11 mouse cellular contexts compared by ENCODE assay signal in the genomic region with DNA sequence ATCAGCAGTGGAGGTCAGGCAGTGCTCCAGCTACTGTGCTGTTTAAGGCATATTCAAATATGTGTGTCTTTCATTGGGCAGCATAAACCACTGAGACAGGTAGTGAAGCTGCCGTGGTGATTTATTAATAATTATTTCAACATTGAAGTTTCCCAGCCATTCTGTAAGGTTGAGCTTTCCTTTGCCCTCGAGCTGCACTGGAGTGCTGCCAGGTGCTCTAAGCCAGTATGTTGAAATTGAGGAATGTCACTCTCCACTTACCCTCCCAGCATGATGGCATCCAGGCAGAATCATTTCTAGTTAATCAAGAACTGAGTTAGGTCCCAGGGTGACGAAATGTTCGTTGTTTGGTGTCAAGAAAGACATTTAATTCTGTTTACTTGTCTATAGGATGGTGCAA. TPM values are rescaled to one million over a fixed set of nuclear protein-coding genes. Genes with fewer than 3 reads are reported as not detected.
DNase-seq lines count a peak whose midpoint lies in the region; ATAC-seq lines count a peak whose summit lies in the region.
"Had no signal": no experiment of that assay in that cellular context is flagged by ENCODE, and none has a peak within 500 bp of the region (broad histone marks: within the 10 kb centered on the region; RNA-seq: fewer than 3 reads in every experiment).

No protein-coding gene starts in this region.

- H3K27me3 ChIP-seq in kidney, embryonic 14.5 days (ENCODE audit: control insufficient read depth, insufficient read depth, low read length): no peaks in the 10 kb centered on the region
- no peaks in the 10 kb centered on the region for H3K27me3 ChIP-seq in kidney, embryonic 15.5 days
- H3K27me3 ChIP-seq: forebrain, embryonic 12.5 days; hindbrain, embryonic 13.5 days had no signal

- no peak for ATAC-seq in kidney, embryonic 14.5 days (ENCODE audit: low FRiP score, low TSS enrichment)
- no peak for ATAC-seq in kidney, embryonic 15.5 days (replicated peaks; ENCODE audit: low FRiP score)

- H3K4me2 ChIP-seq in kidney, embryonic 14.5 days (replicated peaks; ENCODE audit: low read depth, low read length): no peak overlapping the region
- H3K4me2 ChIP-seq in kidney, embryonic 15.5 days: no peak overlapping the region
- H3K4me2 ChIP-seq: forebrain, embryonic 12.5 days; hindbrain, embryonic 13.5 days had no signal

- no peaks in the 10 kb centered on the region for H3K9me3 ChIP-seq in kidney, embryonic 14.5 days (ENCODE audit: control insufficient read depth, low read length)
- no peaks in the 10 kb centered on the region for H3K9me3 ChIP-seq in kidney, embryonic 15.5 days (replicated peaks)
- H3K9me3 ChIP-seq: forebrain, embryonic 12.5 days had no signal

- 49% methylated on average over 4 of the region's 4 CpGs for WGBS in kidney, embryonic 14.5 days
- 48% methylated on average over 4 of the region's 4 CpGs for whole genome bisulfite sequencing in kidney, embryonic 15.5 days

- H3K27ac ChIP-seq in kidney, embryonic 14.5 days (ENCODE audit: low read depth, low read length): no peak overlapping the region
- peak overlapping the region; percentile 22; the same call in 1 of the 2 replicates for H3K27ac ChIP-seq in kidney, embryonic 15.5 days
- H3K27ac ChIP-seq: forebrain, embryonic 12.5 days; hindbrain, embryonic 13.5 days had no signal

- no peak overlapping the region for H3K9ac ChIP-seq in kidney, embryonic 14.5 days (ENCODE audit: low read depth, low read length)
- no peak overlapping the region for H3K9ac ChIP-seq in kidney, embryonic 15.5 days
- H3K9ac ChIP-seq: forebrain, embryonic 12.5 days; hindbrain, embryonic 13.5 days had no signal

- 0 out of 2 replicates have a peak, but pooled peaks cover 3% of the 10 kb centered on the region for H3K4me1 ChIP-seq in kidney, embryonic 14.5 days (ENCODE audit: control insufficient read depth, insufficient read depth, low read length)
- 0 out of 2 replicates have a peak, but pooled peaks cover 6% of the 10 kb centered on the region for H3K4me1 ChIP-seq in kidney, embryonic 15.5 days
- H3K4me1 ChIP-seq: forebrain, embryonic 12.5 days had no signal

- peak; percentile 80 for DNase-seq in kidney, adult 11 months
- peak; percentile 81 for DNase-seq in adrenal gland, postnatal 14 days
- DNase-seq in lung, postnatal 14 days: peak; percentile 64
- no peak for DNase-seq in frontal cortex, adult 2 months (ENCODE audit: extremely low spot score in 1 of 2, low spot score in 1 of 2)
- no peak for DNase-seq in urinary bladder, postnatal 4 days (ENCODE audit: low spot score in 2 of 2)
- DNase-seq: spleen, adult 18-20 months; thymus, postnatal 25 days had no signal

- H3K36me3 ChIP-seq in kidney, embryonic 14.5 days (ENCODE audit: control insufficient read depth, insufficient read depth, low read length): no peaks in the 10 kb centered on the region
- no peaks in the 10 kb centered on the region for H3K36me3 ChIP-seq in kidney, embryonic 15.5 days
- H3K36me3 ChIP-seq: forebrain, embryonic 12.5 days; hindbrain, embryonic 13.5 days had no signal

- no peak overlapping the region for H3K4me3 ChIP-seq in kidney, embryonic 14.5 days (ENCODE audit: low read length)
- H3K4me3 ChIP-seq in kidney, embryonic 15.5 days (replicated peaks): no peak overlapping the region
- H3K4me3 ChIP-seq: forebrain, embryonic 12.5 days; hindbrain, embryonic 13.5 days had no signal

RNA-seq across cellular contexts. Expression of a gene that starts 24.4 kb away (rescaled TPM):
- 23.8 and 30.4 TPM in 2 replicates for polyA plus RNA-seq in kidney, embryonic 14.5 days (2014; fragmentation: Nextera tagmentation; extraction: Ambion mirVana)
- total RNA-seq in adrenal gland, postnatal 14 days (2021): 59.3 and 59.7 TPM in 2 replicates
- polyA plus RNA-seq in kidney, embryonic 15.5 days (2015; fragmentation: Nextera tagmentation; extraction: Ambion mirVana): 18.5 and 20.9 TPM in 2 replicates
- polyA plus RNA-seq in frontal cortex, adult 2 months (2012; rRNA removed): 60.3 and 68.1 TPM in 2 replicates

Comparison
In these comparisons a context has a peak if more than half of its experiments do, and no peak if none do; other contexts are left out.
1. DNase-seq: peak in kidney, adult 11 months (single experiment), adrenal gland, postnatal 14 days (single experiment) and lung, postnatal 14 days (single experiment); none in frontal cortex, adult 2 months (0 of 2) and urinary bladder, postnatal 4 days (0 of 2).